Mouse (Mus musculus): ENCODE results near the gene Map1b. TPM values are rescaled to one million over a fixed set of nuclear protein-coding genes. Genes with fewer than 3 reads are reported as not detected.

The Map1b gene
- total RNA-seq, 2 experiments from 2014 or later, result 12.4 to 14.9 TPM

DNA sequence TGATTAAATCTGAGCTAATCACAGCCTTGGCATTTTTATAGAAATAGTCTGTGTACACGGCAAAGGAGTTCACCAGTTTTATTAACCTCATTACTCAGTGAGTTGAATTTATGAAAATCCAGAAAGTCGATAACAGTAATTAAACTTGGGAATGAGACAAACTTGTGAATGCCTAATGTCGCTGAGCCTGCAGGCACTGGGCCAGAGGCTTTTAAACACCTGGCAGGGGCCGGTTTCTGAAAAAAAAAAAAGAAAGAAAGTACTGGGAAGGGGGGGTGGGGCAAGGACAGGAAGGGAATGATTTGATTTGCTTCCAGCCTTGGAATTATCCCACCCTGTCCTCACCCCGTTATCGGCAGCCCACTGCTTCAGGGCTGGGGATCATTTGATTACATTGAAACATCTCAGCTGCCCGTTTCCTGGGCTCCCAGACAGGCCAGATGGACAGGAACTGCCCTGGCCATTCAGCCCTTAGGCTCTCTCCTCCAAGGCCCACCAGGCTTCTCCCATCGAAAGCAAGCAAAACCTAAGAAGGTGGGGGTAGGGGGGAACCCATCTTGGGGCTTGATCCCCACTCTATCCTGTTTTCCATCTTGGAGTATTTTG, 21.7 kb upstream of the Map1b start:
- DNase-seq (ENCODE audit: low spot score), result no peak
- intact Hi-C loops (cut with DNase I), result no loop called here

DNA sequence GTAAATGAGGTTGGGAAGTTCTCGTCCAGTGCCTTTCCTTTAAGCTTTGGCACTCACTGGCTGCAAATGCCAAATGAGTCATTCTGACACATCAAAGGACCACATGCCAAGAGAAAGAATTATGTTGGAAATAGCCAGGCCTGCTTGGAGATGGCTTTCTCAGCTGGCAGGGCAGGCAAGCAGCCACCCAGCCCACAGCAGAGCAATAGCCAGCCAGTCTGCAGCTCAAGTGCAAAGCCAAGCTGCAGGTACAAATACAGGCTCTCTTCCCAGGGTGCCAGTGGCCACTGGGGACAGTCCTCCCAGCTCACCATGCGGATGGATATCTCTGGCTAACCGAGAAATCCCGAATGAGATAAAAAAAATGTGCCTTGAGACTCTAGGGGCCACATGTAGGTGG, 12.1 kb upstream of the Map1b start:
- intact Hi-C loops (cut with DNase I), result no loop called here
- no peak for DNase-seq (ENCODE audit: low spot score)

DNA sequence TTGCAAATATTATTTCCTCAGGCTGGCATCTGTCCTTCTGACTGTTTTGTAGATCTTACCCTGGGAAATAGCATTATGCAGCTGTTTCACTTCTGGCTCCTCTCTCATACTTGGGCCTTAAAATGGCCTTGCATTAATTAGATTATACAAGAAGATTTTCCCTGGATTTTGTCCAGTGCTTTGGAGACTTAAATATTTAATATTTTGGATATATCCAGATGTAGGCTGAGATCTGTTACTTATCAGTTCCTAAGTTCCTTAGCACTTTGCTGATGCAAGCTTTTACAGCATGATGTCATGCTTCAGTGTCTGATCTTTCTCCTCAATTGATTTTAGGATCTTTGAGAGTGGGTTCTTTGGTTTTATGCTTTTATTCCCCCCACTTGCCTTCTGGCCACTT, 11.6 kb upstream of the Map1b start:
- intact Hi-C loops (cut with DNase I), result no loop called here
- DNase-seq (ENCODE audit: low spot score), result no peak

DNA sequence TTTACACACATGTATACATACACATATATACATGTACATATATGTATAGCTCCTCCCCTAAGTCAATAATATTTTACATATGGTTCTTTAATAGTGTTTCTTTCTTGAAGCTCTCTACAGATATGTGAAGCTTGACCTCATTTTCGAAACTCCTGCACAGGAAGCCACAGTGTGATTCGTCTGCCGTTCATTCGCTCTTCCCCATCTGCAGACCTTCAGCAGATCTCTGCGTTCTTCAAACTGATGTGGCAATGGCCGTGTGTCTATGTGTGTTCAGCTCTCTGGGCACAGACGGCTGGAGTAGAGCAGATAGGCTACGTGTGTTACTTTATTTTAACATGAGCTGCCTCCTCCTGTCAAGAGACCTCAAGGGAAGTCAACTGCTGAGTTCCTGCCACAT, 9.2 kb upstream of the Map1b start:
- intact Hi-C loops (cut with DNase I), result no loop called here

DNA sequence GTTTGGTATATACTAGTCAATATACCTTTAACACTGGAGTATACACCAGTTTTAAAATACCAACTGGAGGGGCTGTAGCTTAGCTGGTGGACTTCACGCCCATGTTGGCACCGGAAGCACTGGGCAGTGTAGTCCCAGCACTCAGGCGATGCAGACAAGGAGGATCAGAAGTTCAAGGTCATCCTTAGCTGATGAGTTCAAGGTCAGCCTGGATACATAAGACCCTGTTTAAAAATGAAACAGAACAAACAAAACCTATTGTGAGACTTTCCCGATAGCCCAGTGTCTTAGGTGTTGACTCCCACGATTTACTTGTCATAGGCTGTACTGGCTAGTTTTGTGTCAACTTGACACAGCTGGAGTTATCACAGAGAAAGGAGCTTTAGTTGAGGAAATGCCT, 1.5 kb upstream of the Map1b start:
- no peak for DNase-seq (ENCODE audit: low spot score)
- intact Hi-C loops (cut with DNase I), result no loop called here

More for the DNA sequence above, 9.2 kb upstream of the Map1b start:
- DNase-seq (ENCODE audit: low spot score), result no peak

DNA sequence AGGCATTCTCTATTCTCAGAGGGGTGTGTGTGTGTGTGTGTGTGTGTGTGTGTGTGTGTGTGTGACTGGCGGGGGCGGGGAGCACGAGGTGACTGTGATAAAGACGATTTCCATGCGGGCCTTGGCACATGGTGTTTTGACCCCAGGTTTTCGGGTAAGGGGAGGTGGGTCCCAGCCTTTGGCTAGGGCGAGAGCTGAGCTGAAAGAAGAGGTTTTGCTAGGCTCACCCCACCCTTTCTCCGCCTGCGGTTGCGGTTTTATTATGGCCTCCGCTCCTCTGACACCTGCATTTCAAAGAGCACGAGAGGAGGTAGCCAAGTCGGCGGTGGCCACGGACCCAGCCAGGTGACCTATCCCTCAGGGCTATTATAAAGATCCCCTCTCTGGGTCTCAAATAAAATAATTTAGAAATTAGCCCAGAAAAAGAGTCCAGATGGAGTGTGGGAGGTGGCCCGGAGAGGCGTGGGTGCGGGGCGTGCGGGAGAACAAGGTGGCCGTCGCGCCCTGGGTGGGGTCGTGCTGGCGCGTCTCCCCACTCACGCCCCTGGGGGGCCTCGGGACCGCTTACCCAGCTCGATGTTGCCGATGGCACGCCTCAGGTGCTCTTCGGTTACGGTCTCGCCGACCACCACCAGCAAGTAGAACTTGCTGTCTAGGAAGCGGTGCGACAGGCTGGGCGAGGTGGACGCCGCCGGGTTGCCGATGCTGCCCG, 448 bp downstream of the Map1b start:
- intact Hi-C loops (cut with DNase I), result no loop called here

DNA sequence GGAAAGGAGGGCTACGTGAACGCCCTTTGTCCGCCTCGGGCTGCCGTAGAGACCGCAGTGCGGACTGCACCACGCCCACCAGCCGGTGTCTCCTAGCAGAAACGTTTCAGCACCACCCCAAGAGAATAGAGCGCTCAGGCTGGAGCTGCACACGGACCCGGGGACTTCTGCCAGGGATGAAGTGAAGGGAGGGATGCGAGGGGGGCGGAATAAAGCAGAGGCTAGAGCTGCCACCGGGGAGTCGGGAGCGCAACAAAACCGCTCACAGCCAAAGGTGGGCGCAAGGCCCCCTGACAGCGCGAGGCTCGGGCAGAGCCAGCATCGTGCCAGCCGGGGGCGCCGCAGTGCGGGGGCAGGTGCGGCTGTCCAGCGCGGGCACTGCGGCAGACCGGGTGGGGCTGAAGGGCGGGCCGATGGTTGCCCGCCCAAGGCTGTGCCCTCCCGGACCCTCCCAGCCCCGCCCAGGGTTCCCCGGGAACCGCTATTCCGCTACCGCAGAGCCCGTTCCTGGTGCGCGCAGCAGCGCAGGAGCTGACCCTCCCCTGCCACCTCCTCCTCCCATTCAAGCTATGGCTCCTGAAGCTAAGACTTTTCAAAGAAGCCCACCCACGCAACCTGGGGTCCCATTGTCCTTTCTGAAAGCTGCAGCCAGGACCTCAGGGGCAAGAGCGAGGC, 1.3 kb downstream of the Map1b start:
- intact Hi-C loops (cut with DNase I), result loop anchor here (5.0 kb wide), 1 partner anchor 322 kb away; no protein-coding TSS in a partner anchor
- DNase-seq (ENCODE audit: low spot score), result peak; percentile 64

More for the DNA sequence above, 448 bp downstream of the Map1b start:
- DNase-seq (ENCODE audit: low spot score), result no peak

DNA sequence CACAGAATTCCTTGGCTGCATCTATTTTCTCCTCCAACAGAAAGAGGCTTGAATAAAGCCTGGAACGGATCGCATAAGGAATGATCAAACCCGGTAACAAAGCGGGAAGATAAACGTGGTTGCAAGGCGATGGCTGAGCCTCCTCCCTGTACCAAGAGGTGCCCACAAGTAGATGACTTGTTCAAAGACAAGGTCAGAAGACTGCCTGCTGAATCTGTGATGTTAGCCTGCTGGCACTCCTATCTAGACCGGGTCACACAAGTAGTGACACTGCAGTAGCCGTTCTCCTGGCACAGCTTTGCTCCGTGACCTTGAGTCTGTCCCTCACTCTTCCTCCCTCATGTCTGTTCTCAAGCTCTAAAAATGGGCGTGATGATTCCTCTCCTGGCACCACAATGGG, 2.4 kb downstream of the Map1b start:
- intact Hi-C loops (cut with DNase I), result loop anchor here (2.0 to 5.0 kb wide), 2 partner anchors 139 to 323 kb away; no protein-coding TSS in a partner anchor
- DNase-seq (ENCODE audit: low spot score), result no peak

DNA sequence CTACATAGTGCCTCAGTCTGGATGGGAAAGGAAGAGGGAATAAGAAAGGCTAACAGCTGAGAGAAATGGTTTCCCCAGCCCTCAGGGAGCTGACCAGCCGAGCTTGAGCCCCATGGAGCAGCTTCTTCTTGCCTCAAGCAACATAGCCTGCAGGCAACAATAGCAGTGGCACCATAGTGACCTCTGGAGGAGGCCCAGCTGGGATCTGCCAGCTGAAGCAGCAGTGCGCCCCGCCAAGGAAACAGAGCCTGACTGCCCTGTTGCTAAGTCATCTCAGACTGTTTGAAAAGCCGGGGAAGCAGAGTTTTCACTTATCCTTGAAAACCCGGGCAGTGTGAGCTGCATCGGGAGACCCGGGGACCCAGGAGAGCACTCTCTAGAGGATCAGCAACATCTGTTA, 3.2 kb downstream of the Map1b start:
- intact Hi-C loops (cut with DNase I), result loop anchor here (2.0 to 5.0 kb wide), 2 partner anchors 138 to 324 kb away; no protein-coding TSS in a partner anchor
- peak; percentile 40 for DNase-seq (ENCODE audit: low spot score)

DNA sequence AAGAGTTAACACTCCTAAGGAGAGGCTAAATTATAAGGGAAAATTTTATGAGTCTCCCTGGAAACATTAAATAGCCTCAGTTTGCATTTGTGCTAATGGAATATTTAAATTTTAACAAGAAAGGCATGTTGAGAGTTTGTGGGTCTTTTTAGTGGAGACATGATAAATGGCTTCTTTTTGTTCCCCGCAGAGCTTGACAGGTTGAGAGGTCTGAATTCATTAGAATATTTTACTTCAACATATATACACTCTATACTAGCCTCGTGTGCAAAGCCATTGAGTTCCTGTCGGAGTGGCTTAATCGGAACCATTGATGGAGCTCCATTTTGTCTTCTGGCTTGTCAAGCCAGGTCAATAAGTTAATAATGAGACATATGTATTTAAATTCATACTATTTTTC, 6.4 kb downstream of the Map1b start:
- no peak for DNase-seq (ENCODE audit: low spot score)
- intact Hi-C loops (cut with DNase I), result loop anchor here (5.0 kb wide), 1 partner anchor 327 kb away; no protein-coding TSS in a partner anchor

DNA sequence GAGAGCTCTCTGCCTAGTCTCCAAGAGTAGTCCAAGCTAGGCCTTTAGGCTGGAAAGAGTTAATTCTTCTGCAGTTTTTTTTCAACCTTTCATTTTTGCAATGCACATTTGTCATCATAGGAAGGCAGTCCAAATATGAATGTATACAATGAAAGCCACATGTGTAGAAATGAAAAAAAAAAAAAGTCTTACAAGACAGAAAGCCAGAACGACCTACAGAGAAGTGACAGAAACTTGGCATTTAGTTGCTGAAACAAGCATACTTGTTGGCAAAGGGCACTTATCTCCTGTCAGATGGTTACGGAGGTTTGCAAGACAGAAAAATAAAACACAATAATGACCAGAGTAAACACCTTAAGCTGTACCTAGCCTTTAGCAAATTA, 9.8 kb downstream of the Map1b start:
- intact Hi-C loops (cut with DNase I), result no loop called here

DNA sequence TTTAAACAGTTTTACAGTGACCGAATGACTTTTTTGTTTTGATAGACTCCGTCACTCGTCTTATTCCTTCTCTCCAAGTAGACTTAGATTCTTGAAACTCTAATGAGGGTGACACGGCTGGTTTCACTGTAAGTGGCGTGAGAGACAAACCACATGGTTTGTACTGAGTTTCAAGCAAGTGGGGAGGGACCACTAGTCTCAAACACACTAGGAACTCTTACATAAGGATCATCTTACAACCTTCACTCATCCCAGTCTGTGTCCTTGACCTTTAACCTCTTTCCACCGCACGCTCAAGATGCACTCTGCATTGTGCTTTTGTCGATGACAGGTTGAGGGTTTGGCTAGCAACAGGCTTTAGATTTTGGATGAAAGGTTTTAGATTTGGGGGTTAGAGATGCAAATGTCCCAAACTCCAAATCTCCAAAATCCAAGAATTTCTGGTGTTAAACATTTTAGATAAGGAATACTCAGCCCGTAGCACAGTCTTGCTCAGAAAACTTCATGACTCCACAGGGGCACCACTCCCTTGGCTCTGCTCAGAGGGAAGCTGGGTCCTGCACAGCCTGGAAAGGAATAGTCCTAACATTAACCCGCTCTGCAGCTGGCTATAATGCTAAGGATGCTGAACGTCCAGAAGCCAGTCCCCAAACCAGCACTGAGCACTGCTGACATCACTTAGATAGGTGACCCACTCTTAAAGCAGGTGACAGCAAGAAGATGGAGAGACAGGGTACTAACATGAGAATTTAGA, 10.3 kb downstream of the Map1b start:
- no peak for DNase-seq (ENCODE audit: low spot score)
- intact Hi-C loops (cut with DNase I), result no loop called here

More for the DNA sequence above, 9.8 kb downstream of the Map1b start:
- no peak for DNase-seq (ENCODE audit: low spot score)

DNA sequence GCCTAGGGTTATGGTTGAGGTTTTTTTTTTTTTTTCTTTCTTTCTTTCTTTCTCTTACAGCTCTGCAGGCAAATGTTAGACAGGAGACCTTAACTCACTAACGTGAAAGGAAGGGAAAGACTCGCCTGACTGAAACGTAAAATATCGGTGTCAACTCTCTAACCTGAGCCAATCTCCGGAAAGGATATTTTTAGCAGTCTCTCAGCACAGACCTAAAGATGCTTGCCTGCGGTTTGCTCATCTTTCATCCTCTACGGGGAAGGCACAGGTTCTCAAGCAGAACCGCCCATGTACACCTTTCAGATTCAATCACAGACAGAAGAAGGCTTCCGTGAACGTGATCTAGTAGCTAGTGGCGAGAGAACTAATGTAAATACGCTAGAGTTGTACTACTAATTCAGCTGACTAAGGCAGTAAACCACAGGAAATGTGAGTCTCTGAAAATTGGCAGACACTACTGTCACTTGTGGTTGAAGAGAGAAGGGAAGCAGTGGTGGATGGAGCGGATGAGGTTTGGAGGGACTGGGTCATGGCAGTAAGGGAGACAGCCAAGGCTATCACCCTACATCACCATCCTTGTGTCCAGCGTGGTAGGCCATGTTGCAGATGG, 12.9 kb downstream of the Map1b start:
- no peak for DNase-seq (ENCODE audit: low spot score)
- intact Hi-C loops (cut with DNase I), result no loop called here

DNA sequence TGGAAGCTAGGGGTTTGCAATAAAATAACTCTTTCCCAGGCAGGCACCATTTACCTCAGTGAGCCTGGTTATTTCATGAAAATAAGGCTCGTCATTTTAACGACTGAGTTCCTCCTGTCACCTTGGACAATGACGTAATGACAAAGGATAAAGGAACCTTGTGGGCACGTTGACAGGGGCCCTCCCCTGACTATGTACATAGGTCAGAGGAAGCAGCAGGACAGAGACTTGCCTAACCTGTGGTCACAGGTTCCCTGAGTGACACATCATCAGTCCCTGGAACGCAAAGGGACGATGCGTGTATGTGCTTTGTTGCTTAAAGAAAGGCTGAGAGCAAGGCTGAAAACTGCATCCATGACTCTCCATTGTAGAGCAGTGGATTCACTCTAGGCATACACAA, 13.4 kb downstream of the Map1b start:
- intact Hi-C loops (cut with DNase I), result no loop called here
- DNase-seq (ENCODE audit: low spot score), result no peak

DNA sequence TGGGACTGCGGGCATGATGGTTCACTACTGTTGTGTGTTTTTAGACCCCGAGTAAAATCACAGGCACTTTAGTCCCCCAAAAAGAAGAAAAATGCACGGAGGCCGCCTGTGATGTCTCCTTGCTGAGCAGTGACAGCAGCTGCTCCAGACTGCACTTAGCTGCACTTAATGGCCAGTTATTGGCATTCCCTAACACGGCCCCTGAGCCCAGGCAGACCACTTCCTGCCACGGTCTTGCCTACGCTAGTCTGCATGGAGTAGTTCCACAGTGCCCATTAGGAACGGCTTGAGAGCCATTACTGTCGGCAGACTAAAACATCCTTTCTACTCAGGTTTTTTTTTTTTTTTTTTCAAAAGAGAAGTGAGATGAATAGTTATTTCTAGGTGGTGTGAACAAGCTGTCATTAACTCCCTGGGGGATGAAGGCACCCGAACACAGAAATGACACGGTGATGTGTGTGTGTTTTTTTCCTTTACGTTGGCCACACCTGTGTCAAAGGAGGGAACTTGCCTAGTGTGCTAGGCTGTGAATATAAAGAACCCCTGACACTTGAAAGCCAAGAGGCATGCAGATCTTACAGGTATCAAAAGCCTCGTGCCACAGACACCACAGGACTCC, 14.1 kb downstream of the Map1b start:
- no peak for DNase-seq (ENCODE audit: low spot score)
- intact Hi-C loops (cut with DNase I), result no loop called here

DNA sequence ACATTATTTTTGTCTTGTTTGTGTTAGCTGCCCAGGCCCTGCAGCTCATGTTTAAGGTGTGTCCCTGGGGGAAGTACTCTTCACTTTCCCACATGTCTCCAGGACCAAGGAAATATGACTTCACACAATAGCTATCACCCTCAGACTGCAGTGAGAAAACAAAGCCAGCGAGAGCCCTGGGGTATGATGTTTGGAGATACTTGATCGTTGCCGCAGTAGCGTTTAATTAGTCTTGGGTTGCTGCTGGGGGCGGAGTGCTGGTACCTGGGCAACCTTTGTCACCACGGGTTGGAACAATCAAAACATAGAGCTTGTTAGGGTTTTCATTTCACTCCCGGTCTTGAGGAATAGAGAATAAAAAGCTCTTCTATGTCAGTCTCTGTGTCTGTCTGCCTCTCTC, 14.9 kb downstream of the Map1b start:
- DNase-seq (ENCODE audit: low spot score), result no peak
- intact Hi-C loops (cut with DNase I), result no loop called here

DNA sequence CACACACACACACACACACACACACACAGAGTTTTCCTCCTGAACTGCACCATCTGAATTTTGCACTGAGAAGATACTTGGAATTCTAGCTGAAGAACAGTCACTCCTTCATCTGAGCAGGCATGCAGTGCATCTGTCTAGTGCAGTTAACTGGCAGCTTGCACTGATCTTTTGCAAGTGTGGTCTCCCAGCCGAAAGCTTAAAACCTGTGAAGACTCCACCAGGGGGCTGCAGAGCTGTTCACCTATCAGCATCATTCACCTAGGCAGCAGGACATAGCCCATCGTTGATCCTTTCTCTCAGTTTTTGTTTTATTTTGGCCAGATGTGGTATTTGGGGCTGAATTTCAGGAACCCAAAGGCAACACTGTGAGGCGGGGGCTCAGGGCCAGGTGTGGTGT, 15.7 kb downstream of the Map1b start:
- intact Hi-C loops (cut with DNase I), result no loop called here
- no peak for DNase-seq (ENCODE audit: low spot score)

DNA sequence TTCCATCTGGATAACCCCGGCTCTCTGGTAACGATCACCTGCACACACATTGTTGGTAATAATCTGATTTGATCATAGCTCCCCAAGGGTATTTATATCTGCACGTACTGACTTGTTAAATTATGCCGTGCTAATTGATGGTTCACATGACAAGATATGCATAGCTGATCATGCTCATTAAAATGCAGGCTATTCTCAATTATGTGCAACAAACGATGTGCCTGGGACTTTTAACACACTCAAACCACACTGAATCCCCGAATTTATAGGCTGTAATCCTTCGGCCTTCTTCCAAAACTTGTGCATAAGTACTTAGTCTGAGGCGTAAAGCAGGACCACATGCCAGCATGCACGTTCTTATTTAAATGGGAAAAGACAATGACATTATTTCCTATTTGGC, 16.6 kb downstream of the Map1b start:
- no peak for DNase-seq (ENCODE audit: low spot score)
- intact Hi-C loops (cut with DNase I), result loop anchor here (5.0 kb wide), 1 partner anchor 338 kb away; no protein-coding TSS in a partner anchor

DNA sequence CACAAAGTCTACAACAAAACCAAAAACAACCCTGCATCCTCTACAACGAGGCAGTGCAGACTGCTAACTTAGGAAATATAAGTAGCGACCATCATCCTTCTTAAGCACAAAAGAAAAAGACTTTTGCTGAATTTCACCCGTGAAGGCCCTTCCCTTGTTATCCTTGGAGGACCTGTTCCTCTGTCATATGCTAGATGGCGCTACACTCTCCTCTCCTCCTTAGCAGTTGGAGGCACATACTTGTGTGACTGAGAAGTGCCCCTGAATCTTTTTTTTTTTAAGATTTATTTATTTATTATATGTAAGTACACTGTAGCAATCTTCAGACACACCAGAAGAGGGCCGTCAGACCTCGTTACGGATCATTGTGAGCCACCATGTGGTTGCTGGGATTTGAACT, 20.2 kb downstream of the Map1b start:
- DNase-seq (ENCODE audit: low spot score), result no peak
- intact Hi-C loops (cut with DNase I), result loop anchor here (5.0 kb wide), 1 partner anchor 341 kb away; no protein-coding TSS in a partner anchor
